Mouse (Mus musculus): ENCODE data around the gene Kpna2.
A peak's percentile ranks its signal among the peaks of the same experiment; 100 is the strongest.
"Not testable (repeated sequence)": the region's sequence is repeated elsewhere in the genome, so short reads cannot be mapped to it uniquely, and the experiment has no call there.

Gene Kpna2

DNA sequence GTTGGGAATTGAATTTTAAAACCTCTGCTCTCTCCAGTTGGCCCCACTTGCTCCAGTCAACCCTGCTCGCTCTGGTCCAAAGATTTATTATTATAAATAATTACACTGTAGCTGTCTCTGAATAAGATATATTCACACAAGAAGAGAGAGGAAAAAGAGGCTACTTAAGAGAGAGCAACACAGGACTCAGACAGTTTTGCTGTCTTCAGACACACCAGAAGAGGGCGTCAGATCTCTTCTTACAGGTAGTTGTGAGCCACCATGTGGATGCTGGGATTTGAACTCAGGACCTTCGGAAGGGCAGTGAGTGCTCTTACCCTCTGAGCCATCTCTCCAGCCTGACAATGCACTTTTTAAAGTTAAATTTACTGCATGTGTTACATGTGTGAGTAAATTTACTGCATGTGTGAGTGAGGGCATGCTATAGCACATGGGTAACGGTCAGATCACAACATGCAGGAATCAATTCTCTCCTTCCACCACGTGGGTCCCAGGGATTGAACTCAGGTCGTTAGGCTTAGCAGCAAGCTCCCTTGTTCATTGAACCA is 18.1 kb upstream of the Kpna2 start:
- no peak for DNase-seq

- DNase-seq = no peak
Observed at GRCm38 (mm10) chr11:107016893-107017292, 17.6 kb upstream of the Kpna2 start.

- DNase-seq = peak; percentile 82
Observed at GRCm38 (mm10) chr11:107015535-107016187, 16.3 kb upstream of the Kpna2 start.

- DNase-seq = peak; percentile 86
Observed at GRCm38 (mm10) chr11:107014597-107015309, 15.4 kb upstream of the Kpna2 start.

DNA sequence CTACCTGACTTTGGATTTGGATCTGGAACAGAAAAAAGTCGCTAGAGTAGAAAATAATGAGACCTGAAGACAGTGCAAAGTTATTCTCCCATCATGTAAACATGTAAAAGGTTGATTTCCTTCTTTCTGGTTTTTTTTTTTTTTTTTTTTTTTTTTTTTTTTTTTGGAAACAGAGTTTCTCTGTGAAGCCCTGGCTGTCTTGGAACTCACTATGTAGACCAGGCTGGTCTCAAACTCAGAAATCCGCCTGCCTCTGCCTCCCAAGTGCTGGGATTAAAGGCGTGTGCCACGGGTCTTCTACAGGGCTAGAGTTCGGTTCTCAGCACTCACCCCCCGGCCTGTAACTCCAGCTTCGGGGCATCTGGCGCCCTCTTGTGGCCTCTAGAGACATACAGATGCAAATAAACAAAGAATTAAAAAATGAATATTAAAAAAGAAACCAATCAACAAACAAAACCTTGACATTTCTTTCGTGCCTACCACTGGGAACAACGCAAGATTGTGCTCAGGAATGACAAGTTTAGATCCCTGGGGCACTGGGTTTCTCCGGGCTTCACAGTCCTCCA is 14.8 kb upstream of the Kpna2 start:
- no peak for DNase-seq

DNA sequence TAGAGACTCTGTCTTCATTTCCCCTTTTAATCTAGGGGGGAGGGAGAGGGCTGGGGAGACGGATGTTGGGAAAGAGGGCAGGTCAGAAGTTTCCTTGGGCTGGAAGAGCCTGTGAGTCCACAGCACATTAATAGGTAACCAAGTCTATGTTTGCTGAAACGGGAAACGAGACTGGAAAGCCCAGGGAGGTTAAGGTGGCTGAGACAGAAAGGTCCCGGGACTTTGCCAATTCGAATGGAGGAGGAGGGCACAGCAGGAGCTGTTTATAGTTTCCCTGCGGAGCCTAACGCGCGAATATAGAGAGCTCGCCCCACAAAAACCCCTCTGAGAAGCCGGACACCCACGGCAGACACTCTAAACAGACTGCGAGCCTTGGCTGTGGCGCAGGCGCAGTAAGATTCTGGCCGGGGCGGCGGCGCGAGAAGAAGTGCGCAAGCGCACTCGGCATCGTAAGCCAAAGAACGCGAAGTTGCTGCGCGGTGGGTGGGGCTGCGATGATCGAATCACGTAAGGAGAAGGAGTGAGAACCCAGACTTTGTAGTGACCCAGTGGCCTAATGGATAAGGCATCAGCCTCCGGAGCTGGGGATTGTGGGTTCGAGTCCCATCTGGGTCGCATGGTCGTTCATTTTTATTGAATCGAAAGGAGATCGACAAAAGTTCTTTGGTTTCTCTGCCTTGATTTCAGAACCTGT is 13.1 kb upstream of the Kpna2 start:
- peak; percentile 100 for DNase-seq

DNA sequence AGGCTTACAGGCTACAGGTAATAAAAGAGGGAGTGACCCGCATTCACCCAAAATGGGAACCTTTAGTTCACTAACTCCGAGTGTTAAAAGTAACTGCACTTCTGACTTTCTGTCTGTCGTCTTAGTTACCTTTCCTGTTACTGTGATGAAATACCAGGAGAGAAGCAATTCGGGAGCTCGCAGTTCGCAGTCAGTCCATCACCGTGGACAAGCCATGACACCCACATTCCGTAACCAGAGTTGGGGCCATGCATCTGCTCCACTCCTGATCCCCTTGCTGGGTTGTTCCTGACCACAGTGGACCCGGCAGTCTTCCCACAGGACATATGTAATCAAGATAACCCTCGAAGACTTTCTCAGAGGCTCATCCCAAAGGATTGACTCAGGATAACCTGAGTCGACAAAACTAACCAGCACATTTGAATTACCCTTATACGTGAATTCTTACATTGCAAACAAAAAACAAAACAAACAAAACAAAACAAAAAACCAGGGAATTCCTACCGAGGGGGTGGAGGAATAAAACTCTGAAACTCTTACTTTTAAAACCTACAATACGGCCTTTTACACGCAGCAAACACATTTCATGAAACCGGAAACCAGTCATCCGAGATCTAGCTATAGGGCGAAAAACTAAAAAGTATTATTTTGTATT is 12.5 kb upstream of the Kpna2 start:
- peak; percentile 92 for DNase-seq

DNA sequence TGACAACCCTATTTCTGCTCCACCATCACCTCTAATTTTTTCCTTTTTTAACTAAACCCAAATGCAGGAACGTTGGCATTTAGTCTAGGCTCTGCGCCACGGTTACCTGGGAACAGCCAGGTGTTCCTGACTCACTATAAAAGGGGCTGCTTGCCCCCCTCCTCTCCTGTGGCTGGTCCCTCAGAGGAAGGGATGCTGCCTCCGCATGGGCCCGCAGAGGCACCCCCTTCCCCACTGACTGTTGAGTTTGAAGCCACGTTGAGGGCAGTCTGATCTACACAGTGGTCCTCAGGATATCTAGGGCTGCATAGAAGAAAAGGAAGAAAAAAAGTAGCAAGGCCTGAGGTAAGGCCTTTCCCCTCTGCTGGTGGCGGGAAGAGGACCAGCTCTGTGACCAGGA is 11.8 kb upstream of the Kpna2 start:
- DNase-seq = peak; percentile 91

GRCm38 (mm10) chr11:107010447-107010846 is 11.1 kb upstream of the Kpna2 start:
- no peak for DNase-seq

GRCm38 (mm10) chr11:107005538-107005937 is 6.2 kb upstream of the Kpna2 start:
- DNase-seq = no peak

DNA sequence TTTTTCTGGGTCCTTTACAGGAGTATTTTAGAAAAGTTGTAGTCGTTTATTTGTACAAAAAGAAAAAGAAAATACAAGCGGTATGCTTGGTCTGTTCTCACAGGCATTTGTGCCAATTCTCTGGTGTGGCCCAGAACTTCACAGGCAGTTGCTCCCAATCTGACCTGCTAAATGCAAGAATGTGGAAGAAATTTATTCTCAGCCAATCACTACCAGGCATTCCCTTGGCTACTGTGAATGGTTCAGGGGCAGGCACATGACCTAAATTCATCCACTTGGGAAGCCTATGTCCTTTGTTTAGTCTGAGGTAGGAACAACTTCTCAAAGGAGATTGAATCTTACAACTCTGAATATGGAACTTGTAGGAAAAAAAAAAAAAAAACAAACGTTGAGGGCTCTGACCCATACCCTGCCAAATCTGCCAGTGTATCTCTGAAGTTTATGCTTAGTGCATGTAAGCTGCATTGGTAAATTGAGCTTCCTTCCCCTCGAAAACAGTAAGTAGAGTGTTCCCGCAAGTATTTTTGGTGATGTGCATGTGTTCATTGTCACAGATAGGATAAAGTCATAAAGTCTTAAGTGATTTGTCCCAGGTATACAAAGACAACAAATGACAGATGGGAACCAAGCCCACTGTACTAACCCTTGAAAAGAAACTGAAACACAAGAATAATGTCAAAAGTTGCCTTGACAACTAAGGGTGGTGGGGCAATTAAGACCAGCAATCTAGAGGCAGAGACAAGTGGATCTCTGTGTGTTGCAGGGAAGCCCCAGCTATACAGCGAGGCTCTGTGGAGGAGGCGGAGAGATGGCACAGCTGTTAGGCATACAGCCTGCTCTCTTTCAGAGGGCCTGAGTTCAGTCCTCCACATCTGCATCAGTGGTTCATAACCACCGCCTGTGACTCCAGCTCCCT is 2.7 kb upstream of the Kpna2 start:
- DNase-seq = peak; percentile 78

- DNase-seq = peak; percentile 84
Observed at GRCm38 (mm10) chr11:106999949-107000513, 690 bp upstream of the Kpna2 start.

- no peak for DNase-seq
Observed at GRCm38 (mm10) chr11:106998651-106999150, 640 bp downstream of the Kpna2 start.

- DNase-seq = no peak
Observed at GRCm38 (mm10) chr11:106997976-106998375, 1.4 kb downstream of the Kpna2 start.

- DNase-seq = not testable (repeated sequence)
Observed at GRCm38 (mm10) chr11:106996492-106996891, 2.8 kb downstream of the Kpna2 start.

DNA sequence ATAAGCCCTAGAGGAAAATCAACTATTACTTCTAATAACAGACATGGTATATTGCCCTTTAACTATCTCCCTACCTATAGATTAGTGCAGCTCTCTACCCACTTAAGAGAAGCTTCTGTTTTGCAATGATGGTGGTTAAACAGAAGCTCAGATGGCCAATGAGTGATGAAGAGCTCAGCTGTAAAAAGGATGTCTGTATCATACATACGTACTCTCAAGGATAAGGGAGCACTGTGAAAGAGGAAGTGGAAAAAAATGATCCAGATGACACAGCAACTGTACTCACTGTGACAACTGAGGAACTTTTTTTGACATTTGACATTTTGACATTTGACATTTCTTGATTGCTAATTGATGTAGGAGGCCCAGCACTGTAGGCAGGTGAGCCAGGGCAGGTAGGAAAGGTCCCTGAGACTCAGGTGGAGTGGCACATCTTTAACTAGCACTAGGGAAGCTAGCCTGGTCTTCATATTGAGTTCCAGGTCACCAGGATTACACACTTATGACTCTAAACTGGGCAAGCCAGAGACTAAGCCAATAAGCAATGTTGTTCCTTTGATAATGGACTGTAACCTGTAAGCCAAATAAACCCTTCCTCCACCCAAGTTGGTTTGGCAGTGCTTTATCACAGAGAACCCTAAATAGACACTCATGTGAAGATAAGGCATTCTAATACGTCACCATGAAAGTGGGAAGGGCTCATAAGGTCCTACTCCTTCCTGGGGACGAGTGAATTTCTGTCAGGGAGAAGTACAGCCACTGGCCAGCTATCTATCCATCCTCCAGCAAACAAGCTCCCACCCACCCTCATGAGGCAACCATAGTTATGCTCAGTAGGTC is 4.9 kb downstream of the Kpna2 start:
- DNase-seq = peak; percentile 95

DNA sequence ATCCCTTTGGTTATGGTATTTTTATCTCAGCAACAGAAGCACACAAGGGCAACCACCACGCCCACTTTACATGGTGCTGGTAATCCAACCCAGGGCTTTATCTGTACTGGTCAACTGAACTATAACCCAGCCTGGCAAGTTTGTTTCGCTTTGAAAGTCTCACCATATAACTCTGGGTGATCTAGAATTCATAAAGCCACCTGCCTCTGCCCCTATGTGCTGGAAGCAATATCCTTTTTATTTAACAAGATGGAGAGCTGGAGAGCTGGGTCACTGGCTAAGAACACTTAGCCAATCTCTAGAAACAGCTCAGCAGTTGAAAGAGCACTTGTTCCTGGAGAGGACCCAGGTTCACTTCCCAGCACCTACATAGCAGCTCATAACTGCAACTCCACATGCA is 12.0 kb downstream of the Kpna2 start:
- DNase-seq = no peak

DNA sequence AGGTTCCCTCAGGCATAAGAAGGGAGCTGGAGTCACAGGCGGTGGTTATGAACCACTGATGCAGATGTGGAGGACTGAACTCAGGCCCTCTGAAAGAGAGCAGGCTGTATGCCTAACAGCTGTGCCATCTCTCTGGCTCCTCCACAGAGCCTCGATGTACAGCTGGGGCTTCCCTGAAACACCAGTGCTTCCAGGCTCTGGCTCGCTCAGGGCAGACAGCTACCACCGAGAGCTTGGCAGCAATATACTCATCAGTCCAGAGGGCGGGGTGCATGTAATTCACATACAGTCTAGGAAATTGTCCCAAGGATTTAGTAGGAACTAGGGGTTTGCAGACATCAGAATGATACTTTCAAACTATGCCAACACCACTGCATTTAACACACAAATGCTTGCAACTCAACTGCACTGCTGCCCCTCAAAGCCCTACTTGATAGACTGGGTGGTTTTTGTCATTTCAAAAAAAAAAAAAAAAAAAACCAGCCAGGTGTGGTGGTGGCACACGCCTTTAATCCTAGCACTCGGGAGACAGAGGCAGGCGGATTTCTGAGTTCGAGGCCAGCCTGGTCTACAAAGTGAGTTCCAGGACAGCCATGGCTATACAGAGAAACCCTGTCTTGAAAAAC is 13.2 kb downstream of the Kpna2 start:
- DNase-seq = not testable (repeated sequence)

GRCm38 (mm10) chr11:106982351-106982750 is 17.0 kb downstream of the Kpna2 start:
- DNase-seq = no peak

GRCm38 (mm10) chr11:106981787-106982186 is 17.6 kb downstream of the Kpna2 start:
- peak; percentile 86 for DNase-seq
